Mouse (Mus musculus): ENCODE data around the gene Palld. TPM values are rescaled to one million over a fixed set of nuclear protein-coding genes. Genes with fewer than 3 reads are reported as not detected.

Gene Palld
- total RNA-seq, 2 experiments from 2014 or later, result 0.12 to 0.17 TPM

GRCm38 (mm10) chr8:61606795-61607462 lies 295.6 kb downstream of the Palld start:
- peak; percentile 97 for ATAC-seq (replicated peaks; ENCODE audit: poor library complexity)

DNA sequence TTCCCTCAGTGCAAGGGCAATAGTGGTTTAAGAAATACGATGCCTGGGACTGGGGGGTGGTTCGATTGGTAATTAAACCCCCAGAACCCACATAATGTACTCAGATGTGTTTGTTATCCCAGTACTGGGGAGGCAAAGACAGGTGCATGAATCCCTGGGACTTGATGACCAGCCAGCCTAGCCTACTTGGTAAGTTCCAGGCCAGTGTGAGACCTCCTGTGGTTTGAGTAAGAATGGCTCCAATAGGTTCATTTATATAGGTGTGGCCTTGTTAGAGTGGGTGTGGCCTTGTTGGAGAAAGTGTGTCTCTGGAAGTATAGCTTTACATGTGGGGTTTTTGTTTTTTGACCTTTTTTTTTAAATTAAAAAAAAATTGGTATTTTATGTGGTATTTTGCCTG lies 297.6 kb downstream of the Palld start:
- ATAC-seq (replicated peaks; ENCODE audit: poor library complexity), result no peak

DNA sequence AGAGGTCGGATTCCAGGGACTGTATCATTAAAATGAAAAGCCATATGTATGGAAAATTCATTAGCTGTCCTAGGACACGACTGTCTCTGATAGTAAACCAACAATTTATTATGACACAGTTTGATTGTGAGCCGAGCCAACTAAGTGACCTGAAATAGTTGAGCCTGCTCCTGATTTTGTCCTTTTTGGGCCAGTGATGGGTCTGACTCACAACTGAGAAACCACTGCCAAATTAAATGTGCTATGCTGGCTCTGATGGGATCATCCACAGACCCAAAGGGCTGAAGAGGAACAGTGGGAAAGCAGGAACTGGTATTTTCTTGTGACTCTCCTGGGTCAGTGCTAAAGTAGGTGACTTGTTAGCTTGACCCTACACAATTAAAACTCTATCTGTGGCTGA lies 305.6 kb downstream of the Palld start:
- no peak for ATAC-seq (replicated peaks; ENCODE audit: poor library complexity)

GRCm38 (mm10) chr8:61591446-61591845 lies 311.0 kb downstream of the Palld start:
- no peak for ATAC-seq (replicated peaks; ENCODE audit: poor library complexity)

GRCm38 (mm10) chr8:61590551-61591431 lies 311.7 kb downstream of the Palld start:
- peak; percentile 92 for ATAC-seq (replicated peaks; ENCODE audit: poor library complexity)

DNA sequence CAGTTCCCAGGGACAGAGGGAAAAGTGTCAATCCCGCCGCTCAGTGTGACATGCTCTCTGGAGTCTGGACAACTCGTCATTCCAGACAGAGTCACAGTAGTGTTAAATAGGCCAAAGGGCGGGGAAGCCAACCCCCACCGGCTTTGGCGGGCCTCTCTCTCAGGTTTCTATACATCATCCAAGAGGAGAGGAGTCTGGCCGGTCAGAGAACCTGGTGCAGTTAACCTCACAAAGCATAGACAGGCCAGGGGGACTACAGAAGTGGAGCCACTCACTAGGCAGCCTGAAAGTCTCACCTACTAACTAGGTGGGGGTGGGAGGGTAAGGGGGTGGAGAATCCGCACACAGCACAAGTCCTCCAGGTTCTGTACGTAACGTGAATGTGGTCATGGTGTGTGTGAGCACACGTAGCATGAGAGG lies 312.5 kb downstream of the Palld start:
- ATAC-seq (replicated peaks; ENCODE audit: poor library complexity), result no peak

DNA sequence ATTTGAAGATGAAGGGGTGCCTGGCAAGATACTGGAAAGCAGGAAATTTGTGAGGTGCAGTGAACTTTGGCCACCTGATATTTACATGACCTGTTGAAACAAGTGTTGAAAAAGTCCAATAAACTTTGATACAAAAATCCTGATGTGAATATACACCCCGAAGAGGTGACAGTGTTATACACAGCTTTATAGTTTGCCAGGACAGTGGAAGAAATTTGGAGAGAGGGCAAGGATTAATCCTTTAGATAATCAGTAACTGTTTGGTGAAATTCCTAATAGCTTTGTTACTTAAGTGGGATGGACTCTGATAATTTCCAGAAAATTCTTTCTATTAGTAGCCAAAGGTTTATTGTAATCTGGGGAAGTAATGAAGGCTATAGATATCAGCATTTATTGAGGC lies 314.2 kb downstream of the Palld start:
- ATAC-seq (replicated peaks; ENCODE audit: poor library complexity), result no peak

- ATAC-seq (replicated peaks; ENCODE audit: poor library complexity), result no peak
Observed at GRCm38 (mm10) chr8:61587731-61588130, 314.8 kb downstream of the Palld start.

- peak; percentile 39 for ATAC-seq (replicated peaks; ENCODE audit: poor library complexity)
Observed at GRCm38 (mm10) chr8:61586529-61586928, 316.0 kb downstream of the Palld start.

- no peak for ATAC-seq (replicated peaks; ENCODE audit: poor library complexity)
Observed at GRCm38 (mm10) chr8:61585746-61586145, 316.7 kb downstream of the Palld start.

DNA sequence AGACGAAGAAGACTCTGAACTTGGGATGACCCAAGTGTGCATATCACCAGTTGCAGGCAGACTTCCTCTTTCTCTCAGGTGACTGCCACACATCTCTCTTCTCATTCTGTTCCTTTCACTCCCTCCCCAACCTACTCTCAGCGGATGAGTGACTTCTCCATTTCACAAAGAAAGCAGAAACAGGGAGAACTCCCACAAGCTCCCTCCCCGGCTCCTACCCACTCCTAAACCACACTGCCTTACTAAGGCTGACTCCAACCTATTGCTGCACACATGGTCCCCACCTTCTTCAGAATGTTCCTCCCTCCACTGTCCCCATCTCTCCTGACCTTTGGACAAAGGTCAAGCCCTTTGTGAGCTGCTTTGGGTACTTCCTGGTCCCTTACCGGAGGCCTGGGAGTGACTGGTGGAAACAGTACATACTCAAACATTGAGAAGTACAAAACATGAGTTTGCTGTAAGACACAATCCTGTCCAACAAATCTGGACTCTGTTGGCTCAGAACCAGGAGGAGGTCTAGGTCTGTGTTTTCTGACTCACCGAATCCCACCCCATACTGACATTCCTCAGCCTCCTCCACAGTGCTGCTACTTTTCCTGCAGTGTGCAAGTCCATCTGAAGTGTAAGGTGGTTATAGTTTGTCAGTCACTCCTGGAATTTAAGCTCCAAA lies 317.6 kb downstream of the Palld start:
- peak; percentile 93 for ATAC-seq (replicated peaks; ENCODE audit: poor library complexity)

GRCm38 (mm10) chr8:61582547-61582946 lies 319.9 kb downstream of the Palld start:
- no peak for ATAC-seq (replicated peaks; ENCODE audit: poor library complexity)

GRCm38 (mm10) chr8:61581259-61581658 lies 321.2 kb downstream of the Palld start:
- ATAC-seq (replicated peaks; ENCODE audit: poor library complexity), result no peak

- ATAC-seq (replicated peaks; ENCODE audit: poor library complexity), result no peak
Observed at GRCm38 (mm10) chr8:61579831-61580230, 322.7 kb downstream of the Palld start.

DNA sequence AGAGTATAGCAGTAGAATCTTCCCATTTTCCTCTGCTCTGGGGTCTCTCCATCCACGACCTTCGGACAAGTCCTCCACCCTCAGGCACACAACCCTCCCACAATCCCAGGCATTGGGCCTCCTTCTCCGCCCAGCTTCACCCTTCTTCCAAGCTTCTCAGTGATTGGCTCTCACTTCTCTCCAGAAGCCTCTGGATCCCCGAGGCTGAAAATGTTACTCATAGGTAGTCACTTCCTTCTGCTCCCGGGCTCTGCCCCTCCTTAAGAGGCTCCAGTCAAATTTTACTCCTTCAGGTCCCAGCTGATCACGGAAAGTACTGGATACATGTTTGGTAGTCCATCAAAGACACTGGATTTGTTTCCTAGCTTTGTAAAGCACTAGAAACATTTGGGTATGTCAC lies 323.7 kb downstream of the Palld start:
- ATAC-seq (replicated peaks; ENCODE audit: poor library complexity), result peak; percentile 58

- no peak for ATAC-seq (replicated peaks; ENCODE audit: poor library complexity)
Observed at GRCm38 (mm10) chr8:61575096-61575653, 327.3 kb downstream of the Palld start.

GRCm38 (mm10) chr8:61574526-61574925 lies 328.0 kb downstream of the Palld start:
- no peak for ATAC-seq (replicated peaks; ENCODE audit: poor library complexity)

DNA sequence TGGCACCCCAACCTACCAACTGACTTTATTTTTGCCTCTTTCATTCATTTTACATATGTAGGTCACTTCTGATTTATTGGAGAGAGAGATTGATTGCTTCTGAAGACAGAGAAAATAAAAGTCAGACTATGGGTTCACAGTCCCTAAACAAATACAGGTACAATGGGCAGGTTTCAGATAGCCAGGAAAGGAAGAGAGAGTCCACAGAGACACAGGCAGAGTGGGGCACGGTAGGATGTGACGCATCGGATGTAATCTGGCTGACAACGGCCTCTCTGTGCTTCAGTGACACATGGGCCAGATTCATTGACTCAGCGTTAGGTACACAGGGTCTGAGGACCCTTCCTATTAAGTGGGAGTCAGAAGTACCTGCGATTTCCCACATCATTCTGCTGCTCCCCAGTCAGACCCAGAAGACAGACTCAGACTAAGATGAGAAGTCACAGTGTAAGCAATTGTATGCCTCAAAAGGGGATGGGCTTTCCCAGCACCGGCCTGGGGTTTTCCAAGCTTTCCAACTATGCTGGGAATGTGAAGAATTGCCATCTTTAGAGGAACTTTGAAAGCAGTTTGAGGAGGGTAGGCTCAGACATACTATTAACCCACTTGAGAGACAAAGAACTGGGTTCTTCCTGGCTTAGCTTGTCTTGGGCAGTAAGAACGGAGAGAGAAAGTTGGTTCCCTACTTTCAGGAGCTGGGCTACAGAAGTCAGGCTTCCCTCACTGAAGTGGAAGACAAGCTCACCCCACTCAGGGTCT lies 329.1 kb downstream of the Palld start:
- no peak for ATAC-seq (replicated peaks; ENCODE audit: poor library complexity)

DNA sequence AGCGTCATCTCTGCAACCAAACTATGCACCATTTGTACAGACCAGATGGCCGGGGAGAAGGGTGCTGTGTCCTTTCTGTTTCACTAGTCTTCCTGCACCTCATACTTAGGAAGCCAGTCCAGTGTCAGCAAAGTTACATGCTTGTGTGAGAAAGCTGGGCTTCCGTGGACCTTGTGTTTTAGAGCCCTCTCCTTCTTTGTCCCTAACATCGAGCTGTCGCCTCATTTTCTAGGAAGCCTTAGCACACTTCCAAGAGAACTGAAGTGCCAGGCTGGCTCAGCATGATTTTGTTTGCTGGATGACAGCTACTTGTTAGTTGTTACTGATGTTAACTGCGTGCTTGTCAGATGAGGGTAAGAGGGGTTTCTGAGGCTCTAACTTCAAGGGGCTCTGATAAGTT lies 329.8 kb downstream of the Palld start:
- no peak for ATAC-seq (replicated peaks; ENCODE audit: poor library complexity)

DNA sequence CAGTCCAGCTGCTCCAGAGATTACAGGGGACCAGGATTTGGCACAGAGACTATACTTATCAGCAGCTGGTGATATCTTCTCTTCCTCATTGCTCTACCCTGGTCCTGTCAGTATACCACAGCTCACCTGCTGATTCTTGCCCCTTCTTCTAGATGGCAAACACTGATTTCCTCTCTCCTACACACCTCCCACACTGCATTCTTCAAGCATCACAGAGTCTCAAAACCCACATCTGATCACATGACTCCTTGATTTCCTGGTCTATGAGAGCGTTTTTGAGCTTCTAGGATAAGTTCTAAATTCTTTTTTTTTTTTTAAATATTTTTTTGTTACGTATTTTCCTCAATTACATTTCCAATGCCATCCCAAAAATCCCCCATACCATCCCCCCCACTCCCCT lies 331.9 kb downstream of the Palld start:
- no peak for ATAC-seq (replicated peaks; ENCODE audit: poor library complexity)

GRCm38 (mm10) chr8:61569721-61570120 lies 332.8 kb downstream of the Palld start:
- ATAC-seq (replicated peaks; ENCODE audit: poor library complexity), result no peak
